In genomic region chr5:115192828-115193195, GRCm38 (mm10) we compare ENCODE assay signal across 8 mouse cellular contexts. TPM values are rescaled to one million over a fixed set of nuclear protein-coding genes. Genes with fewer than 3 reads are reported as not detected.
DNase-seq lines count a peak whose midpoint lies in the region; ATAC-seq and TF ChIP-seq lines count a peak whose summit lies in the region.

No protein-coding gene starts in this region.

- no peaks in the 10 kb centered on the region for H3K27me3 ChIP-seq in cerebellum, adult 2 months (ENCODE audit: control insufficient read depth, insufficient read depth, low read length)
- H3K27me3 ChIP-seq in forebrain, embryonic 15.5 days = peaks cover 19% of the 10 kb centered on the region; the same call in 1 of the 2 replicates
- peaks cover 97% of the 10 kb centered on the region for H3K27me3 ChIP-seq in liver, embryonic 13.5 days

- 30% methylated on average over 7 of the region's 7 CpGs for WGBS in cerebellum, adult 2 months
- 9% methylated on average over 7 of the region's 7 CpGs for WGBS in forebrain, embryonic 15.5 days
- 11% methylated on average over 7 of the region's 7 CpGs for WGBS in liver, embryonic 13.5 days (ENCODE audit: insufficient replicate concordance)

- H3K36me3 ChIP-seq in forebrain, embryonic 15.5 days = no peaks in the 10 kb centered on the region
- H3K36me3 ChIP-seq in liver, embryonic 13.5 days = no peaks in the 10 kb centered on the region

- peaks cover 15% of the 10 kb centered on the region for H3K4me1 ChIP-seq in cerebellum, adult 2 months (ENCODE audit: control insufficient read depth, insufficient read depth, low read length)
- H3K4me1 ChIP-seq in forebrain, embryonic 15.5 days = peaks cover 33% of the 10 kb centered on the region
- H3K4me1 ChIP-seq in liver, embryonic 13.5 days (replicated peaks) = peaks cover 17% of the 10 kb centered on the region

- no peak for ATAC-seq in forebrain, embryonic 15.5 days (replicated peaks)
- no peak for ATAC-seq in liver, embryonic 13.5 days (ENCODE audit: low read depth)
- ATAC-seq in megakaryocyte progenitor cell, adult 5-6 weeks (replicated peaks; ENCODE audit: poor library complexity) = no peak

- TF ChIP-seq POLR2A in cerebellum, adult 2 months (IDR thresholded peaks at IDR 0.05; ENCODE audit: borderline replicate concordance, insufficient read depth, low read length) = no peak

- peak overlapping the region; percentile 71 for H3K9ac ChIP-seq in forebrain, embryonic 15.5 days (replicated peaks)
- no peak overlapping the region for H3K9ac ChIP-seq in liver, embryonic 13.5 days

- H3K4me3 ChIP-seq in cerebellum, adult 2 months (replicated peaks; ENCODE audit: insufficient read depth, low read depth, low read length) = peak overlapping the region; percentile 74
- H3K4me3 ChIP-seq in forebrain, embryonic 15.5 days = peak overlapping the region; percentile 71
- H3K4me3 ChIP-seq in liver, embryonic 13.5 days (replicated peaks) = peak overlapping the region; percentile 59; the same call in 1 of the 2 replicates

- DNase-seq in cerebellum, adult 2 months = no peak
- no peak for DNase-seq in cerebellum, adult 8-10 months
- DNase-seq in 416B (ENCODE audit: low read depth) = peak; percentile 66
- no peak for DNase-seq in liver, embryonic 13.5 days
- no peak for DNase-seq in Muller cell, postnatal 12 days (ENCODE audit: inconsistent ontology term)
- no peak for DNase-seq in cerebellum, postnatal 10 days

- H3K9me3 ChIP-seq in forebrain, embryonic 15.5 days = no peaks in the 10 kb centered on the region
- H3K9me3 ChIP-seq in liver, embryonic 13.5 days (replicated peaks) = no peaks in the 10 kb centered on the region; the same call in 1 of the 2 replicates

- H3K27ac ChIP-seq in cerebellum, adult 2 months (ENCODE audit: insufficient read depth, low read length) = peak overlapping the region; percentile 83
- H3K27ac ChIP-seq in forebrain, embryonic 15.5 days (replicated peaks) = no peak overlapping the region
- no peak overlapping the region for H3K27ac ChIP-seq in liver, embryonic 13.5 days

- H3K4me2 ChIP-seq in forebrain, embryonic 15.5 days (replicated peaks) = peak overlapping the region; percentile 100
- H3K4me2 ChIP-seq in liver, embryonic 13.5 days = peak overlapping the region; percentile 77

- TF ChIP-seq CTCF in cerebellum, adult 2 months (IDR thresholded peaks at IDR 0.05; ENCODE audit: borderline replicate concordance, insufficient read depth, low read depth, low read length) = no peak

RNA-seq across cellular contexts. Expression of gene Cabp1, which starts 1.4 kb away (rescaled TPM):
- polyA plus RNA-seq in cerebellum, adult 2 months (2012; rRNA removed) = 278 and 294 TPM in 2 replicates
- 9.2 and 9.8 TPM in 2 replicates for polyA plus RNA-seq in forebrain, embryonic 15.5 days (2015; fragmentation: Nextera tagmentation; extraction: Ambion mirVana)
- polyA plus RNA-seq in liver, embryonic 13.5 days (2015; fragmentation: Nextera tagmentation; extraction: Ambion mirVana) = not detected in 2 replicates
- not detected in 2 replicates for total RNA-seq in megakaryocyte progenitor cell, adult 5-6 weeks (2015)
- total RNA-seq in megakaryocyte progenitor cell, adult 5-6 weeks (2017) = not detected in 2 replicates

RNA-seq across cellular contexts. Expression of gene Mlec, which starts 34.8 kb away (rescaled TPM):
- 66.0 and 80.2 TPM in 2 replicates for polyA plus RNA-seq in cerebellum, adult 2 months (2012; rRNA removed)
- 22.7 and 27.7 TPM in 2 replicates for polyA plus RNA-seq in forebrain, embryonic 15.5 days (2015; fragmentation: Nextera tagmentation; extraction: Ambion mirVana)
- polyA plus RNA-seq in liver, embryonic 13.5 days (2015; fragmentation: Nextera tagmentation; extraction: Ambion mirVana) = 23.0 and 26.0 TPM in 2 replicates
- total RNA-seq in megakaryocyte progenitor cell, adult 5-6 weeks (2015) = 242 and 279 TPM in 2 replicates
- total RNA-seq in megakaryocyte progenitor cell, adult 5-6 weeks (2017) = 276 and 305 TPM in 2 replicates

RNA-seq across cellular contexts. Expression of gene Pop5, which starts 42.8 kb away (rescaled TPM):
- polyA plus RNA-seq in cerebellum, adult 2 months (2012; rRNA removed) = 168 and 177 TPM in 2 replicates
- 96.9 and 98.6 TPM in 2 replicates for polyA plus RNA-seq in forebrain, embryonic 15.5 days (2015; fragmentation: Nextera tagmentation; extraction: Ambion mirVana)
- 120 and 127 TPM in 2 replicates for polyA plus RNA-seq in liver, embryonic 13.5 days (2015; fragmentation: Nextera tagmentation; extraction: Ambion mirVana)
- 67.7 and 81.9 TPM in 2 replicates for total RNA-seq in megakaryocyte progenitor cell, adult 5-6 weeks (2015)
- 76.4 and 82.8 TPM in 2 replicates for total RNA-seq in megakaryocyte progenitor cell, adult 5-6 weeks (2017)

RNA-seq across cellular contexts. Expression of gene Unc119b, which starts 58.0 kb away (rescaled TPM):
- polyA plus RNA-seq in cerebellum, adult 2 months (2012; rRNA removed) = 34.0 and 36.1 TPM in 2 replicates
- polyA plus RNA-seq in forebrain, embryonic 15.5 days (2015; fragmentation: Nextera tagmentation; extraction: Ambion mirVana) = 44.4 and 46.2 TPM in 2 replicates
- polyA plus RNA-seq in liver, embryonic 13.5 days (2015; fragmentation: Nextera tagmentation; extraction: Ambion mirVana) = 8.7 and 10.4 TPM in 2 replicates
- 4.1 and 7.2 TPM in 2 replicates for total RNA-seq in megakaryocyte progenitor cell, adult 5-6 weeks (2015)
- 9.6 and 11.2 TPM in 2 replicates for total RNA-seq in megakaryocyte progenitor cell, adult 5-6 weeks (2017)

Comparison
In these comparisons a context has a peak if more than half of its experiments do, and no peak if none do; other contexts are left out.
1. RNA of gene Cabp1, which starts 1.4 kb away (polyA plus RNA-seq): 278 to 294 TPM in cerebellum, adult 2 months; 9.2 to 9.8 TPM in forebrain, embryonic 15.5 days and not detected in liver, embryonic 13.5 days; every median in the first group is over 10 times any median in the second.
2. Peak in every context shown above with its lines, with median percentiles within 50 percentile points of each other: H3K4me3 ChIP-seq.